Mouse (Mus musculus) adrenal gland, postnatal 10 days (tissue): ENCODE measurements around the gene Samd4b. TPM values are rescaled to one million over a fixed set of nuclear protein-coding genes. Genes with fewer than 3 reads are reported as not detected.

Experiments
- DNase-seq: peaks from one replicate; pipeline ENCODE4 v3.0.0; 2021; ENCODE audit warnings: mixed read lengths
- total RNA-seq, 2 experiments: library from RNA; stranded (reverse); gene quantifications; 2 replicates each; pipeline ENCODE4 v1.2.3; 2021

The Samd4b gene
- total RNA-seq, 2 experiments from 2014 or later, result 45.5 to 49.6 TPM

GRCm38 (mm10) chr7:28446446-28446845, 151.5 kb downstream of the Samd4b start:
- peak; percentile 93 for DNase-seq

DNA sequence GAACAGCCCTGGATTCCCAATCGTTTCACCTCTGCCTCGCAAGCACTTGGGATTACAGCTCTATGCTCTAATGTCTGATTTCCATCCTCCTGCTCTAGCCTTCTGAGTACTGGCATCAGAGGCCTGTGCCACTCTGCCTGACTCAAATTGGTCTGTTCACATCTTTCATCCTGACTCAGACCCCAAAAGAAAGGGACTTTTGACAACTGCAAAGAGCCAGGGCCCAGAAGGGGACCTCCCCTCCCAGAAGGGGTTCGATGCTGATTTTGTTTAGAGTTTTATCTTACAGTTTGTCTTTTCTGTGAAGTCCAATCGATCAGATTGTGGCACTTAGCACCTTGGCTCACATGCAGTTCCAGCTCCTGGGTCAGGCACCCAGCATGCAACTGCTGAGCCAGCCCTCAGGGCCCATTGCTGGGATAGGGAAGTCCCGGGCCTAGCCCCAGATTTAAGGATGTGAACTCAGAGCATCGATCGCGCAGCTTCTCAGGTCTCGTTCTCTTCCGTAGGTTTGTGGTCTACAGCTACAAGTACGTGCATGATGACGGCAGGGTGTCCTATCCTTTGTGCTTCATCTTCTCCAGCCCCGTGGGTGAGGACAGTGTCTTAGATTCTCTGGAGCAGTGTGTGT, 153.5 kb downstream of the Samd4b start:
- no peak for DNase-seq

DNA sequence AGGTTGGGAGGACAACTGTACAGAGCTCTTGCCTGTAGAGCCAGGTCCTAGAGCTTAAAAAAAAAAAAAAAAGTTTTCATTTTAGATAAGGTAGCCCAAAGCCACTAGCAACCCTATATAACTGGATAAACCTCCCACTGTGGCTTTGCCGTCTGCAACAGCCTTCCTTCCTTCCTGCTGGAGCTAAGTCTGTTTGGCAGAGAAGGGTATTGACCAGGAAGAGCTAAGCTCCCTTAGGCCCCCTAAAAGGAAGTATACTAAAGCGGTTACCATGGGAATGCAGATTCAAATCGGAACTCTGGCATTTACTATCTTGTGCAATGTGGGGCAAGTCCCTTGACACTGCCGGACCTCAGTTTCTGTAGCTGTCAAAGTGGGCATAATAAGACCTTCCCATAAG, 155.3 kb downstream of the Samd4b start:
- no peak for DNase-seq

GRCm38 (mm10) chr7:28441776-28442485, 156.0 kb downstream of the Samd4b start:
- no peak for DNase-seq

DNA sequence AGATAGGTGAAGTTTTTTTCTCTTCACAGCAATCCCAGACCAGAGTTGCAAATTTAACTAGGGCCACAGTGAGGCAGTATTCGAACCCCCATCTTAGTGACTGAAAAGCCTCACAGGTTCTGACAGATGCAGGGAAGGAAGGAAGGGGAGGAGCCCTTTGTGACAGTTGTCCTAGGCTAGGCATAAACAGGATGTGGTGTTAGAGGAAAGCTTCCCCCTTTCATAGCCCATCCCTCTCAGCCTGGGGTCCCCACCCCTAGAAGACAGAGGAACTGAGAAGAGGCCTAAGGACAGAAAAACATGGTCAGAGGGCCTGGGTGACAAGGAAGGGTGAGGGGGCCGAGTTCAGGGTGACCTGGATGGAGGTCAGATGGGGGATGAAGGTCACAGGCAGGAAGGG, 157.2 kb downstream of the Samd4b start:
- DNase-seq, result peak; percentile 35

DNA sequence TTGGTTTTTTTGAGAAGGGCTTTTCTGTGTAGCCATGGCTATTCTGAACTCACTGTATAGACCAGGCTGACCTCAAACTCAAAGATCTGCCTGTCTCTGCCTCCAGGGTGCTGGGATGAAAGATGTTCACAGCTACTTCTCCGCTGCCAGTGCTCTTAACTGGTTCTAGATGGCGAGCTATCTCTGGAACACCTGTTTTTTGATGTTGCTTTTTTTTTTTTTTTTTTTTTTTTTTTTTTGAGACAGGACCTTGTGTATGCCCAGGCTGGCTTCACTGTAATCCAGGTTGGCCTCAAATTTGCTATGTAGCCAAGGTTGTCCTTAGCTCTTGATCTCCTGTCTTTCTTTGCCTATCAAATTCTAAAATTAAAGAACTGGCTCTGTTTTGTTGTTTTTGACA, 159.2 kb downstream of the Samd4b start:
- no peak for DNase-seq

GRCm38 (mm10) chr7:28437964-28438363, 160.0 kb downstream of the Samd4b start:
- DNase-seq, result no peak

DNA sequence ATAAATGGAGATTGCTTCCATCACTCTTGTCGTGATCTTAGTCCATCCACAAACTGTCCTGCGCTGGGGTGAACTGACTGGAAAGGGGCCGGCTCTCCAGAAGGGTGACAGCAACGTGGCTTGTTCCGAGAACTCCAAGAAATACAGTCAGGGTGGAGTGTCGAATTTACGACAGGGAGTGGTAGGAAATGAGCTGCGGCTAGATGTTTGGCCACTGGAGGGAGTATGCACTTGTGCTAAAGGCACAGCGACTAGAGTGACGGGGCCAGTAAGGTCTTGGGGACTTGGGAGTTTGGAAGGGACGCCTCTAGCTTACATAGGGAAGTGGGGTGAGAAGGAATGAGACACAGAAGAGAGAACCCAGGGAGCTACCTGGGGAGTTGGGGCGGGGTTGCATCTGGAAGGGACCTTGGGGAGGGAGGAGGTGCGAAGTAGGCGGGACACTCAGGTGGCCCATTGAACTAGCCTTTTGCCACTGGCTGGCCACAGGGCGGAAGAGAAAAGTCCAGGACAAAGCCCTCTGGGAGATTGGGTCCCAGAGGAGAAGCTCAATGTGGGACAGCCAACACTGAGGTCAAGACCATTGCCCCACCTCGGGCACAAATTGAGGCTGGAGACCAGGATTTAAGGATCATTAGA, 160.9 kb downstream of the Samd4b start, which contains the start of gene Gmfg:
Gmfg (plus strand) TSS at position 516 of the 639 bp plus-strand sequence.
- DNase-seq, result peak; percentile 83

GRCm38 (mm10) chr7:28436271-28436904, 161.6 kb downstream of the Samd4b start:
- DNase-seq, result peak; percentile 100

DNA sequence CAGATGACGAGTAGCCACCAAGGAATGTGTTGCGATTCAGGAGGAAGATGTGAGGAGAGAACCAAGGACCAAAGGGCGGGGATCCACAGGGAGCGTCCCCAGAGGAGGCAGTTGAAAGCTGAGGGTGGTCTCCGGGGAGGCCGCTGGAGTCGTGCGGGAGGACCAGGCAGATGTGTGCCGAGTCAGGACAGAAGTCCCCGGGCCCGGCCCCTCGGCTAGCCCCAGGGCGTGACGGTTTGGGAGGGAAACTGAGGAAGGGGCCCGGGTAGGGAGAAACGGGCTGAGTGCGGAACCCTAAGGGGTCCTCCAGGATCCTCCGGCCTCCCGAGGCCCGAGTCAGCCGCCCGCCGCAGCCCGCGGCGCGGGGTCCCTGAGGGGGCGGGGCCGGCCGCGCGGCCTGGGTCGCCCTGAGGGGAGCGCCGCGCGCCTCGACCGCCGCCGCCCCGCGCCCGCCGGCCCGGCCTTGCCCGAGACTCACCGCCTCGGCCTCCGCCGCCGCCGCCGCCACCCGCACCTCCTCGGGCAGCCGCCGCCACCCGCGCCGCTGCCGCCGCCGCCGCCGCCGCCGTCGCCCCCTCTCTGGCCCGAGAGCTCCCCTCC, 162.2 kb downstream of the Samd4b start:
- no peak for DNase-seq

GRCm38 (mm10) chr7:28432252-28432651, 165.7 kb downstream of the Samd4b start:
- DNase-seq, result no peak

DNA sequence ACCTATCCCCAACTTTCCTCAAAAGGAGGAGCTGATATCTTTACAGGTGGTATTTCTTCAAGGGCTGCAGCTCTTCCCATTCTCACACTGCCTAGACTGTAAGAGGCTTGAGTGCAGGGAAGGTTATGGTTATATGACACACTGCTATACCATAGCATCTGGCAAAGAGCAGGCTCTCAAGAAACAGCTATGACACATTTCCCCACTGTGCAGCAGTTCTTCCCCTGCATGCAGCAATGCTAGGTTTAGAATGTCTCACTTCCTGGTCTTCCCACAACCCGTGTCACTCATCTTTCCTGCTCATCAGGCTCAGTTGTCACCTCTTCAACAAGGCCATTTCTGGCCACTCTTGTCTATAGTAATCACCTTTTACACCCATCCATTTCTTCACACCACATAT, 167.4 kb downstream of the Samd4b start:
- no peak for DNase-seq

GRCm38 (mm10) chr7:28427738-28428137, 170.2 kb downstream of the Samd4b start:
- no peak for DNase-seq

GRCm38 (mm10) chr7:28423018-28423417, 174.9 kb downstream of the Samd4b start:
- no peak for DNase-seq

DNA sequence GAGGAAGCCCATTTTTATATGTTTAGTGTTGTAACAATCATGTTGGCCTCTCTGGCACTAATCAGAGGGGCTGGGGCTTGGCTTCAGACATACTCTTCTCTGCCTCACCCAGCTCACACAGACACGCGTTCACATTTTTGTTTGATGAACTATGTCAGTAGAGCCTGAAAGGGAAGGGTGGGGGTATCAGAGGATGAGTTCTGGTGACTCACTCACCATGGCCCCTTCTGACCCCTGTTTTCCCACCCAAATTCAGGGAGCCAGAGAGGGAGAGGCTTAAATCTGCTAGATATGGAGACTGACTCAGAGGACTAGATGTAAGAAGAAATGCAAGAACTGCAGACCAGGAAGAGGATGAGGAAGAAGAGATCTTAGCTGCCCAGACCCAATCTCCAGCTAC, 178.5 kb downstream of the Samd4b start:
- DNase-seq, result no peak

DNA sequence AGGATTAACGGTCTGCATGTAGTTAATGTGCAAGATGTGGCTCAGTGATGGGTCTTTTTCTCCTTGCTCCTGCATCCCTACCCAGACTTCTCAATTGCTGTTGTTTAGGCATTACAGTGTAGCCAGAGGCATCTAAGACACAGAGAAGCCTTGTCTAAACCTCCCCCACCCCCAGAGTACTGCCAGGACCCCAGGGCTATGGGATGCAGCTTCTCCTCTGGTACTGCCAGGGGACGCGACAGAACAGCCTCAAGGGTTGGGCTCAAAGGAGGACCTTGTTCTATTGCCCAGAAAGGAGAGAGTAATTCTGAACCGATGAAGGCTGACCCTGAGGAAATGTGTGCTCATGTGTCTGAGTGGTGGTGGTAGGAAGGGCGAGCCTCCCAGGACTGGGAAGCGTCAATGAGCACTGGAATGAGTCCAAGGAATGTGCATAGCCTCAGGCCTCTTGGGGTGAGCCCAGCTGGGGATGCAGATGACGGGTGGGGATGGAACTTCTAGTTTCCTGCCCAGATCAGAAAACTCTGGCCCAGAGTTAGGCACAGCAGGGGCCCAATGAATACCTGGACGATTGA, 179.8 kb downstream of the Samd4b start:
- peak; percentile 60 for DNase-seq

- no peak for DNase-seq
Measured at GRCm38 (mm10) chr7:28417368-28417767, 180.6 kb downstream of the Samd4b start.

DNA sequence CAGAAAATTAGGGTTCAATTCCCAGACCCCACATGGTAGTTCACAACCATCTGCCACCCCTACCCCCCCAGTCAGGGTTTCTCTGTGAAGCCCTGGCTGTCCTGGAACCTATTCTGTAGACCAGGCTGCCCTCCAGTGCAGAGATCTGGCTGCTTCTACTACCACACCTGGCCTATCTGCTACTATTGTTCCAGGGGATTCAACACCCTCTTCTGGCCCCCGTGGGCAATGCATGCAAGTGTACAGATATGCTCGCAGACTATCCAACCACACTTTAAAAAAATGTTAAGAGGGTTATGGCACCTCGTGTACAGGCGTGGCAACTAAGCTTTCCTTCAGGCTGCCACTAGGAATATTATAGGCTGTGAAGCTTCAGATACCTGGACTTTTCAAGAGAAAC, 185.1 kb downstream of the Samd4b start:
- DNase-seq, result no peak

- DNase-seq, result peak; percentile 73
Measured at GRCm38 (mm10) chr7:28410841-28411475, 187.0 kb downstream of the Samd4b start.

- no peak for DNase-seq
Measured at GRCm38 (mm10) chr7:28401942-28402341, 196.0 kb downstream of the Samd4b start.

- DNase-seq, result no peak
Measured at GRCm38 (mm10) chr7:28401030-28401429, 196.9 kb downstream of the Samd4b start.
